Mouse (Mus musculus) kidney, embryonic 16.5 days (tissue): ENCODE measurements around the gene Inka1. TPM values are rescaled to one million over a fixed set of nuclear protein-coding genes. Genes with fewer than 3 reads are reported as not detected.

Source experiments
- ATAC-seq: fragments of 200-750 bp; cut with Nextera tagmentation; 2 replicates; pipeline ENCODE4 v1.8.0; 2017; ENCODE audit warnings: moderate TSS enrichment; ENCODE audit not compliant: low FRiP score, low TSS enrichment
- H3K27ac ChIP-seq: fragments of 300-500 bp; sonication (generic); 2 replicates; pipeline ENCODE4 v1.5.1; 2014; ENCODE audit warnings: low read length
- H3K27me3 ChIP-seq: fragments of 300-500 bp; sonication (generic); 2 replicates; pipeline ENCODE4 v1.6.1; 2014; ENCODE audit warnings: low read length, control low read depth, mixed read lengths; ENCODE audit not compliant: insufficient read depth
- H3K36me3 ChIP-seq: fragments of 300-500 bp; sonication (generic); 2 replicates; pipeline ENCODE4 v1.6.1; 2014; ENCODE audit warnings: low read length, control low read depth, mixed read lengths; ENCODE audit not compliant: insufficient read depth
- H3K4me1 ChIP-seq: fragments of 300-500 bp; sonication (generic); 2 replicates; pipeline ENCODE4 v1.6.1; 2014; ENCODE audit warnings: low read length, control low read depth, mixed read lengths; ENCODE audit not compliant: insufficient read depth
- H3K4me2 ChIP-seq: fragments of 300-500 bp; sonication (generic); replicated peaks from 2 replicates; pipeline ENCODE4 v1.6.1; 2014; ENCODE audit warnings: low read depth, low read length
- H3K4me3 ChIP-seq: fragments of 300-500 bp; sonication (generic); 2 replicates; pipeline ENCODE4 v1.5.1; 2014; ENCODE audit warnings: mild to moderate bottlenecking, low read length
- H3K9ac ChIP-seq: fragments of 300-500 bp; sonication (generic); replicated peaks from 2 replicates; pipeline ENCODE4 v1.6.1; 2014; ENCODE audit warnings: low read length
- H3K9me3 ChIP-seq: fragments of 300-500 bp; sonication (generic); 2 replicates; pipeline ENCODE4 v1.6.1; 2016; ENCODE audit warnings: low read length, control low read depth
- WGBS: fragments of 180-500 bp; shearing (Covaris S2); extraction: QIAGEN DNeasy Blood & Tissue Kit; methylation state at CpG from one replicate; pipeline ENCODE4 v1.1.7; 2014; 5-methylcytosine and 5-hydroxymethylcytosine counted together
- polyA plus RNA-seq: library from polyadenylated mRNA; unstranded; fragments of >200 nt; fragmentation: Nextera tagmentation; extraction: Ambion mirVana; gene quantifications from 2 replicates; pipeline ENCODE4 v1.2.1, GENCODE M21; 2015

The Inka1 gene
- polyA plus RNA-seq, 1 experiment from 2014 or later = 79.4 TPM

GRCm38 (mm10) chr9:107974491-107975171 is 11.0 kb downstream of the Inka1 start:
- H3K4me2 ChIP-seq = no peak overlapping the region

DNA sequence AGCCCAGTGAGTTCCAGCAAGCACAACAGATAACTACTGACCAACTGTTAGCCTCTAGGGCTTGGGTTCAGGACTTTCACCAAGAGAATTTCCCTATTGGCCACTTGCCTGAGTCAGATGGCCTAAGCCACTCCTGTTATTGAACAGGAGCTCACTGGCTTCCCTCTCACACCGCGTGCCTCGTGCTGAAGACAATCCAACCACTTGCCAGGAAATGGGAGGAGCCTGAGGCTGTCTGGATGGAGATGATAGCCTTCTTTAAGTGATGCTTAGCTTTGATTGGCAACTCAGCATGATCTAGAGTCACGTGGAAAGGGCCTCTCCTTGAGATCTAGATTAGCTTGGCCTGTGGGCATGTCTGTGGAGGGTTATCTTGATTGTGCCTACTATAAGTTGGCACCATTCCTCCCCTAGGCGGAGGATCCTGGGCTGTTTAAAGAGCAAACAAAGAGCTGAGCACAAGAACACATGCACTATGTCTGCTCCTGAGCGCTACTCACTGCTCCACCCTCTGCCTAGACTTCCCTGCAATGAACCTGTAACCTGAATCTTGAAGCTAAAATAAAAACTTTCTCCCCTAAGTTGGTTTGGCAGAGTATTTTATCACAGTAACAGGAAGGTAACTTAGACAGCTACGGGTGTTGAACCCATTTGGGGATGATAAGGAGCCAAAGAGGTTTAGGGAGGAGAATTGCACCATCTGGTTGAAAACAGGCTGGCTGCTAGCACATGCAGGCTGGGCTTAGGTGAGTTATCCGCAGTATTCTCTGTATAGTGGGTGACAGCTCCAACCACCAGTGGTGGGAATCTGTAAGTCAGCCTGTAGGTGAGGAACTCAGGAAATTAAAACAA is 13.8 kb downstream of the Inka1 start:
- no peak overlapping the region for H3K4me2 ChIP-seq
- ATAC-seq = no peak
- peaks cover 9% of the 10 kb centered on the region; the same call in 1 of the 2 replicates for H3K4me1 ChIP-seq
- H3K9me3 ChIP-seq = no peaks in the 10 kb centered on the region
- WGBS = 72% methylated on average over 8 of the region's 8 CpGs
- no peaks in the 10 kb centered on the region for H3K27me3 ChIP-seq
- H3K9ac ChIP-seq = no peak overlapping the region
- H3K36me3 ChIP-seq = peaks cover 22% of the 10 kb centered on the region
- no peak overlapping the region for H3K27ac ChIP-seq
- H3K4me3 ChIP-seq = no peak overlapping the region

More at GRCm38 (mm10) chr9:107974491-107975171, 11.0 kb downstream of the Inka1 start:
- no peaks in the 10 kb centered on the region for H3K9me3 ChIP-seq
- no peak for ATAC-seq
- no peaks in the 10 kb centered on the region for H3K27me3 ChIP-seq
- peak overlapping the region; percentile 4; the same call in 1 of the 2 replicates for H3K27ac ChIP-seq
- no peak overlapping the region for H3K4me3 ChIP-seq
- peaks cover 9% of the 10 kb centered on the region; the same call in 1 of the 2 replicates for H3K4me1 ChIP-seq
- WGBS = 76% methylated on average over 10 of the region's 10 CpGs
- no peak overlapping the region for H3K9ac ChIP-seq
- H3K36me3 ChIP-seq = peaks cover 14% of the 10 kb centered on the region; the same call in 1 of the 2 replicates

DNA sequence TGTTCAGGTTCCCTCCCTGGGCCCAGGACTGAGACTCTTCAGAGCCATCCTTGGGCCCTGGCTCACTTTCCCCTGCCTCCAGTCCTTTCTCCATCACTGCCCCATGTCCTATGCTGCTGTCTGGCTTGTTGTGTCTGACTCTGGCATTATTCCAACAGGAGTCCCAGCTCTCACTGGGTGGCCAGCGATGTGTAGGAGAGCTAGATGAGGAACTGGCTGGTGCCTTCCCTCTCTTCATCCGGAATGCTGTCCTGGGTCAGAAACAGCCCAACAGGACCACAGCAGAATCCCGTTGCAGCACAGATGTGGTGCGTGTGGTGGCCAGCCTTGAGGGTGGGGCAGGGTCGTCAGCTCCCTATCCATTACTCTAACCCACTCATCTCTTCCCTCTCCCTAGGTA is 15.4 kb downstream of the Inka1 start:
- Histone ChIP-seq H3K4me1 (peaks cover 3% of the 10 kb centered on the region; the same call in 1 of the 2 replicates), H3K4me3 (no peak overlapping the region), H3K36me3 (peaks cover 22% of the 10 kb centered on the region), H3K9ac (no peak overlapping the region), H3K9me3 (no peaks in the 10 kb centered on the region), H3K27me3 (no peaks in the 10 kb centered on the region), H3K27ac (no peak overlapping the region), H3K4me2 (no peak overlapping the region)
- no peak for ATAC-seq
- 89% methylated on average over 5 of the region's 5 CpGs for WGBS

GRCm38 (mm10) chr9:107968531-107968930 is 17.1 kb downstream of the Inka1 start:
- Histone ChIP-seq H3K4me2 (no peak overlapping the region), H3K9ac (no peak overlapping the region), H3K4me1 (no peaks in the 10 kb centered on the region), H3K27me3 (no peaks in the 10 kb centered on the region), H3K36me3 (peaks cover 22% of the 10 kb centered on the region), H3K27ac (no peak overlapping the region), H3K4me3 (no peak overlapping the region), H3K9me3 (no peaks in the 10 kb centered on the region)
- WGBS = 89% methylated on average over 7 of the region's 7 CpGs
- no peak for ATAC-seq

- ATAC-seq = no peak
- Histone ChIP-seq H3K9ac (no peak overlapping the region), H3K27me3 (no peaks in the 10 kb centered on the region), H3K36me3 (peaks cover 22% of the 10 kb centered on the region), H3K4me1 (no peaks in the 10 kb centered on the region), H3K27ac (no peak overlapping the region), H3K4me3 (no peak overlapping the region), H3K4me2 (no peak overlapping the region), H3K9me3 (no peaks in the 10 kb centered on the region)
- WGBS = 77% methylated on average over 6 of the region's 6 CpGs
Observed at GRCm38 (mm10) chr9:107967437-107967836, 18.2 kb downstream of the Inka1 start.

DNA sequence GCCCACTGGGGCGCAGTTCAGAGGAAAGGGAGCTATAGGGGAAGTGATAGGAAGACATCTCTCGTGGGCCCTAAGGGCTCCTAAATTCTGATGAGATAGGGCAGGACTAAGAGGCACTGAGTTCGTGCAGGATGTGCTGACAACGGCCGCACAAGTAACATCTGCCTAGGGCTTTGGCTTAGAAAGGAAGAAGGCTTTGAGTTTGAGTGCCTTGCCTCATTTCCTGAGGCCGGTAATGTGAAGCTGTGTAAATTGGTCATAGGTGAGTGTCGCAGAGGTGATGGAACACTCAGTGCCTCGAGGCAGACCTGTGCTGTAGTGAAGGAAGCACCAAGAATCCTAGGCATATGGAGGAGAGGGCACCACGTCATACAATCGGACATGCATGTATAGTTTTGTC is 19.0 kb downstream of the Inka1 start:
- Histone ChIP-seq H3K36me3 (peaks cover 20% of the 10 kb centered on the region), H3K4me2 (no peak overlapping the region), H3K9me3 (no peaks in the 10 kb centered on the region), H3K9ac (no peak overlapping the region), H3K27me3 (no peaks in the 10 kb centered on the region), H3K4me3 (no peak overlapping the region), H3K4me1 (no peaks in the 10 kb centered on the region), H3K27ac (no peak overlapping the region)
- WGBS = 85% methylated on average over 10 of the region's 10 CpGs
- no peak for ATAC-seq

DNA sequence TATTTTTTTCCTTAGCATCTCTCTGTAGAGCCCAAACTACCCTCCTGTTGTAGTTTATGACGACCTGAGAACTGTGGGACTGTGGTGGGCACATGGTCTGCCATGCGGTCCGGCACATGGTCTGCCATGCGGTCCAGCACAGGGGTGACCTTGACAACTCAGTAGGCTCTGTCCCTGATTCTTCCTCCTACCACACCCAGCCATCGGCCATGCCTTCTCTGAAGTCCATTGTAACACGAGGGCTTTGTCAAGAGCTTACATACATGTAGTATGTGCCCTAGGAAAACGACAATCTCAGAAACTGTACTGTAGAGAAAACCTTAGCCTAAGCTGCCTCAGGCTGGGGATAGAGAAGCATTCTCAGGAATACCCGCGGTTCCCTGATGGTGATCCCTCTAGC is 21.0 kb downstream of the Inka1 start:
- Histone ChIP-seq H3K36me3 (peaks cover 17% of the 10 kb centered on the region), H3K27ac (no peak overlapping the region), H3K9me3 (no peaks in the 10 kb centered on the region), H3K4me2 (no peak overlapping the region), H3K4me3 (no peak overlapping the region), H3K9ac (no peak overlapping the region), H3K27me3 (no peaks in the 10 kb centered on the region), H3K4me1 (no peaks in the 10 kb centered on the region)
- no peak for ATAC-seq
- WGBS = 92% methylated on average over 9 of the region's 9 CpGs

DNA sequence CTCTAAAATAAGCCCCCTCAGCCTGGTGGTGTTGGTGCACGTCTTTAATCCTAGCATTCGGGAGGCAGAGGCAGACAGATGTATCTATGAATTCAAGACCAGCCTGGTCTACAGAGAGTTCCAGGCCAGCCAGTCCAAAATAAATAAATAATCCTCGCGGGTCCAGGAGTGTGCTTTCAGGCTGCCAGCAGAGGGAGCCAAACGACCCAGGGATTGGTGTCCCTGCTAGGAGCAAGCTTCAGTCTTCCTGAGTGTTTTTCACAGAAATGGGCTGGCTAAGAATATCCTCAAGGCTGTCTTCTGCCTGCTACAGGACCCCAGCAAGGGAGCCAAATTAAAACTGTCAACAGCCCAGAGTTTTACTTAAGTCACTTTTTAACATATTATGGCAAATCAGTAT is 22.0 kb downstream of the Inka1 start:
- no peaks in the 10 kb centered on the region for H3K27me3 ChIP-seq
- no peaks in the 10 kb centered on the region for H3K4me1 ChIP-seq
- H3K9me3 ChIP-seq = no peaks in the 10 kb centered on the region
- WGBS = 15% methylated on average over 5 of the region's 5 CpGs
- no peak overlapping the region for H3K4me3 ChIP-seq
- H3K9ac ChIP-seq = no peak overlapping the region
- peak; percentile 72 for ATAC-seq
- H3K4me2 ChIP-seq = no peak overlapping the region
- peaks cover 15% of the 10 kb centered on the region for H3K36me3 ChIP-seq
- no peak overlapping the region for H3K27ac ChIP-seq

DNA sequence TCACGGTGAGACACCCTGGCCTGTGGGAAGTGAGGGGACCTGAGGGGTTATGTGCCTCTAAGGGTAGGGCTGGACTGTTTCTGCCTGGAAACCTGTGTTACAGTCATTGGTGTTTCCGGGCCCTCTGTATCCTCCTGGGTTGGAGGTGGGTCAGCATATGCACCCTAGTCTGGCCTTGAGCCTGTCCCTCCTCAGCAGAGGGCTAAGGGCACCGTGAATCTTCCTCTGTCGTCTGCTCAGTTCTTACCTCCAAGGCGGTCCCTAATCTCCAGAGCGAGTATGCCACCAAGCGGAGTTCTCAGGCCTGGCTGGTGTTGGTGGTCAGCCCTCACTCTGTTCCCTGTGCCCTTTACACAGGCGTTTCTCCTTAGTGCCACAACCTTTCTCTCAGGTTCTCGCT is 22.8 kb downstream of the Inka1 start:
- no peaks in the 10 kb centered on the region for H3K27me3 ChIP-seq
- no peak overlapping the region for H3K4me2 ChIP-seq
- no peak overlapping the region for H3K9ac ChIP-seq
- no peak overlapping the region for H3K4me3 ChIP-seq
- no peak for ATAC-seq
- WGBS = 86% methylated on average over 9 of the region's 9 CpGs
- H3K9me3 ChIP-seq = no peaks in the 10 kb centered on the region
- H3K4me1 ChIP-seq = no peaks in the 10 kb centered on the region
- no peak overlapping the region for H3K27ac ChIP-seq
- H3K36me3 ChIP-seq = peaks cover 11% of the 10 kb centered on the region

- no peaks in the 10 kb centered on the region for H3K27me3 ChIP-seq
- ATAC-seq = no peak
- H3K4me1 ChIP-seq = no peaks in the 10 kb centered on the region
- H3K36me3 ChIP-seq = peaks cover 11% of the 10 kb centered on the region
- no peaks in the 10 kb centered on the region for H3K9me3 ChIP-seq
- no peak overlapping the region for H3K4me2 ChIP-seq
- H3K27ac ChIP-seq = no peak overlapping the region
- H3K4me3 ChIP-seq = no peak overlapping the region
- no peak overlapping the region for H3K9ac ChIP-seq
- 51% methylated on average over 5 of the region's 5 CpGs for whole genome bisulfite sequencing
Observed at GRCm38 (mm10) chr9:107961881-107962280, 23.8 kb downstream of the Inka1 start.
